Mouse (Mus musculus): ENCODE data around the gene Myo5c. TPM values are rescaled to one million over a fixed set of nuclear protein-coding genes. Genes with fewer than 3 reads are reported as not detected.

The Myo5c gene
- polyA plus RNA-seq, 1 experiment from 2014 or later, result 5.5 TPM

- Histone ChIP-seq H3K4me2 (replicated peaks) (no peak overlapping the region), H3K27me3 (replicated peaks) (no peaks in the 10 kb centered on the region), H3K4me1 (replicated peaks) (no peaks in the 10 kb centered on the region), H3K27ac (no peak overlapping the region), H3K36me3 (no peaks in the 10 kb centered on the region), H3K9ac (no peak overlapping the region), H3K9me3 (no peaks in the 10 kb centered on the region), H3K4me3 (replicated peaks) (no peak overlapping the region)
- peak; percentile 81 for ATAC-seq
- 56% methylated on average over 10 of the region's 10 CpGs for WGBS
Measured at GRCm38 (mm10) chr9:75221420-75222287, 10.2 kb upstream of the Myo5c start.

GRCm38 (mm10) chr9:75232860-75233259, 1.0 kb downstream of the Myo5c start:
- H3K27me3 ChIP-seq (replicated peaks), result peaks cover 8% of the 10 kb centered on the region; the same call in 1 of the 2 replicates
- H3K4me2 ChIP-seq (replicated peaks), result peak overlapping the region; percentile 73; the same call in 1 of the 2 replicates
- H3K36me3 ChIP-seq, result no peaks in the 10 kb centered on the region
- no peak overlapping the region for H3K27ac ChIP-seq
- peaks cover 7% of the 10 kb centered on the region for H3K4me1 ChIP-seq (replicated peaks)
- 34% methylated on average over 8 of the region's 8 CpGs for WGBS
- H3K9ac ChIP-seq, result no peak overlapping the region
- no peaks in the 10 kb centered on the region for H3K9me3 ChIP-seq
- H3K4me3 ChIP-seq (replicated peaks), result no peak overlapping the region
- no peak for ATAC-seq

- WGBS, result 21% methylated on average over 7 of the region's 7 CpGs
- ATAC-seq, result peak; percentile 91
- H3K4me3 ChIP-seq (replicated peaks), result no peak overlapping the region
Measured at GRCm38 (mm10) chr9:75234271-75234741, 2.5 kb downstream of the Myo5c start.

DNA sequence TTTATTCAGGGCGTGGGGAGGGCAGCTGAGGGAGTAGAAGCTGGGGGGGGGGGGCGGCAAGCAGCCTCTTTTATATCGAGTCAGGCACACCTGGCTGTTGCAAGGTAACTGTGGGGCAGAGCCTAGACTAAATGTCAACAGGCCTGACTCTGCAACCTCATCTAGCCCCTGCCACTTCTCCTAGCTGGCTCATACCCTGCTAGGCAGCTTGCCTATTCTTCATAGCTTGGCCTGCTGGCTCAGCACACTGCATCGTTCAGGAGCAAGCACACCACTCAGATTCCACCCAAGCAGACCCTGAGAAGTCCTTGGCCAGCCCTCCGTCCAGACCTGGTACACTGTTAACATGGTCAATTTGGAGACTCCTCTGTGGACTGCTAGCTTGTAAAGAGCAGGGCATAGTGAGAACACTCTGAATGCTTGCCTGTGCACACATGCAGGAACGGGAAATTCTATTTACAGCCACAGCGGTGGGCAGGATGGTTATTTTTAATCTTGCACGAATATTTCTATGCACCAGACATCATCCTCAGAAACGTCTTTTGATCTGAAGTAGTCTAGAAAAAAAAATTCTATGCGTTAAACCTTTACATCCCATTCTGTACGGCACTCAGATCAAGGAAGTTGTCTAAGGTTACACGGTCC, 3.3 kb downstream of the Myo5c start:
- Histone ChIP-seq H3K27me3 (replicated peaks) (peaks cover 8% of the 10 kb centered on the region; the same call in 1 of the 2 replicates), H3K4me2 (replicated peaks) (no peak overlapping the region), H3K36me3 (no peaks in the 10 kb centered on the region), H3K4me1 (replicated peaks) (peaks cover 7% of the 10 kb centered on the region), H3K27ac (0 out of 2 replicates have a peak overlapping the region, but pooled peaks have one; percentile 29), H3K9me3 (no peaks in the 10 kb centered on the region), H3K4me3 (replicated peaks) (no peak overlapping the region), H3K9ac (no peak overlapping the region)
- 70% methylated on average over 12 of the region's 12 CpGs for WGBS
- ATAC-seq, result no peak

More at GRCm38 (mm10) chr9:75234271-75234741, 2.5 kb downstream of the Myo5c start:
- Histone ChIP-seq H3K36me3 (no peaks in the 10 kb centered on the region), H3K4me2 (replicated peaks) (no peak overlapping the region; the same call in 1 of the 2 replicates), H3K9ac (no peak overlapping the region), H3K27me3 (replicated peaks) (peaks cover 8% of the 10 kb centered on the region; the same call in 1 of the 2 replicates), H3K9me3 (no peaks in the 10 kb centered on the region), H3K27ac (peak overlapping the region; percentile 29; the same call in 1 of the 2 replicates), H3K4me1 (replicated peaks) (peaks cover 7% of the 10 kb centered on the region)

DNA sequence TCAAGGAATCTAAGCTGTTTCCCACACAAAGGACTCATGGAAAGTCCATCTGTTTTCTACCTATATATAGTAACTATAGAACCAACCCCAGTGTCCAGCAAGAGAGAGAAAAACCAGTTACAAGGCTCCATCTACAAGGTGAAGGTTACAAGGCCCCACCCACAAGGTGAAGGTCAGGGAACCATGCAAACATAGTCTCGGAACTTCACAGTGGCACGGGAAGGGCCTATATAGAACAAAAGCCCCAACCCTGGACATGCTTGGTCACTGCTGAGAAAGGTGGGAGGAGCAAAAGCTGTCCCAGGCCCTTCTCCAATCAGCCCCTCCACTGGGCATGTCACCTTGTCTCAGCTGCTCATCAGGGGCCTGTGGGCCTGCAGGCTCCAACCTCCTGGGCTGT, 3.9 kb downstream of the Myo5c start:
- Histone ChIP-seq H3K27me3 (replicated peaks) (peaks cover 8% of the 10 kb centered on the region; the same call in 1 of the 2 replicates), H3K4me3 (replicated peaks) (no peak overlapping the region), H3K4me1 (replicated peaks) (peaks cover 7% of the 10 kb centered on the region), H3K9me3 (no peaks in the 10 kb centered on the region), H3K27ac (no peak overlapping the region), H3K9ac (no peak overlapping the region), H3K4me2 (replicated peaks) (no peak overlapping the region), H3K36me3 (no peaks in the 10 kb centered on the region)
- no peak for ATAC-seq
- 68% methylated on average over 2 of the region's 2 CpGs for WGBS

GRCm38 (mm10) chr9:75236416-75237308, 4.8 kb downstream of the Myo5c start:
- Histone ChIP-seq H3K36me3 (no peaks in the 10 kb centered on the region), H3K9ac (no peak overlapping the region), H3K4me3 (replicated peaks) (no peak overlapping the region), H3K4me2 (replicated peaks) (no peak overlapping the region), H3K9me3 (no peaks in the 10 kb centered on the region), H3K27ac (no peak overlapping the region), H3K27me3 (replicated peaks) (peaks cover 8% of the 10 kb centered on the region; the same call in 1 of the 2 replicates), H3K4me1 (replicated peaks) (peaks cover 7% of the 10 kb centered on the region)
- no peak for ATAC-seq
- 76% methylated on average over 12 of the region's 12 CpGs for WGBS

- Histone ChIP-seq H3K36me3 (no peaks in the 10 kb centered on the region), H3K9me3 (no peaks in the 10 kb centered on the region), H3K27me3 (replicated peaks) (0 out of 2 replicates have a peak, but pooled peaks cover under 1% of the 10 kb centered on the region), H3K4me2 (replicated peaks) (no peak overlapping the region), H3K27ac (no peak overlapping the region), H3K4me1 (replicated peaks) (no peaks in the 10 kb centered on the region; the same call in 1 of the 2 replicates), H3K9ac (no peak overlapping the region), H3K4me3 (replicated peaks) (no peak overlapping the region)
- no peak for ATAC-seq
- WGBS, result 85% methylated on average over 3 of the region's 3 CpGs
Measured at GRCm38 (mm10) chr9:75238179-75238578, 6.4 kb downstream of the Myo5c start.

DNA sequence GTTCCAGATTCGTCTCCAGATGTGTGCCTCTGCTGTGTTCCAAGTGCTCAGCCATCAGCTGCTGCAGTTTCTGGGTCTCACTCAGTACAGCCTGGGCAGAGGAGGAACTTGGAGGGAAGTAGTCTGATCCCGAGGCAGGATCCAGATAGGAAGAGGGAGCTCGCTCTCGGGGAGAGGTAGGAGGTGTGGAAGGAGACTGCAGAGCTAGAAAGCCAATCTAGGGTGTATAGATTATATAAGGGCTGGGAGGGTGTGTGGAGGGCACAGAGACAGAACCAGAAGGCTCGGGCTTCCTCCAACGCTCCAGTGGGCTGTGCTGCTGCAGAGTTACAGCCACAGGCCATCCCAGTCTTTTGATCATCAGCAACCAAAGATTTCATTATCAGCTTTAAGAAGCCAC, 11.2 kb downstream of the Myo5c start:
- Histone ChIP-seq H3K4me3 (replicated peaks) (no peak overlapping the region), H3K9ac (no peak overlapping the region), H3K27me3 (replicated peaks) (no peaks in the 10 kb centered on the region), H3K4me1 (replicated peaks) (no peaks in the 10 kb centered on the region), H3K9me3 (no peaks in the 10 kb centered on the region), H3K4me2 (replicated peaks) (no peak overlapping the region), H3K27ac (no peak overlapping the region), H3K36me3 (no peaks in the 10 kb centered on the region)
- 71% methylated on average over 6 of the region's 6 CpGs for WGBS
- ATAC-seq, result no peak

DNA sequence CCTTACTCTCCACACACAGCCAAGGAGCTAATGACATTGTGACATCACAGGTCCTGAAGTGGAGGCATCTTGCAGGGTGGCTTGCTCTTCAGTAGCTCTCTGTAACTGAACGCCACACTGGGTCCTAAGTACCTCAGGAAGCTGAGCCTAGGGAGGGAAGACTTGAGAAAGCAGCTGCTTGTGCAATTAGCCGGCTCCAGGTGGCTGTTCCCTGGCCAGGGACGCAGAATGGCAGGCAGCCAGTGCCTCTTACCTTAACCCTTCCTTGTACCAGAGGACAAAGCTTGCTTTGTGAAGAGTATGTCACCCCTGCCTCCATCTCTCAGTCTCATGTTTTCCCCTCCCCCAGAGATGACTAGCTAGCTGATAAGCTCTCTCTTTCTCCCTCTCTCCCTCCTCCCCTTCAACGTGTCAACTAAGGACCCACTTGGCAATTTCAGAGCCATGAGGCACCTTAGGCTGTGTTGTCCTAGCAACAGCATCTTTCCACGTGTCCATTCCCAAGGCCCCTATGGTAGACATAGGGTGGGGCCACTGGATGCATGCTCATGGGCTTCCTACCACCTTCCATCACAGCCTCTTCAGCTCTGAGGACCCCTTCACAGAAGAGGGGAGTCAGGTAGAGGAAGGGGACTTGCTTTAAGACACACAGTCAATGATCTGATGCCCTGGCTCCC, 12.0 kb downstream of the Myo5c start:
- Histone ChIP-seq H3K27ac (no peak overlapping the region), H3K9me3 (no peaks in the 10 kb centered on the region), H3K27me3 (replicated peaks) (no peaks in the 10 kb centered on the region), H3K36me3 (no peaks in the 10 kb centered on the region), H3K4me3 (replicated peaks) (no peak overlapping the region), H3K9ac (no peak overlapping the region), H3K4me2 (replicated peaks) (no peak overlapping the region), H3K4me1 (replicated peaks) (no peaks in the 10 kb centered on the region)
- WGBS, result 28% methylated on average over 5 of the region's 5 CpGs
- ATAC-seq, result peak; percentile 65

- no peak for ATAC-seq
- Histone ChIP-seq H3K4me1 (replicated peaks) (no peaks in the 10 kb centered on the region), H3K27ac (no peak overlapping the region), H3K27me3 (replicated peaks) (no peaks in the 10 kb centered on the region), H3K9me3 (no peaks in the 10 kb centered on the region), H3K4me3 (replicated peaks) (no peak overlapping the region), H3K36me3 (no peaks in the 10 kb centered on the region), H3K9ac (no peak overlapping the region), H3K4me2 (replicated peaks) (no peak overlapping the region)
- 55% methylated on average over 4 of the region's 4 CpGs for WGBS
Measured at GRCm38 (mm10) chr9:75244527-75244926, 12.7 kb downstream of the Myo5c start.

GRCm38 (mm10) chr9:75246080-75246930, 14.5 kb downstream of the Myo5c start:
- H3K4me1 ChIP-seq (replicated peaks), result no peaks in the 10 kb centered on the region
- no peak overlapping the region for H3K4me3 ChIP-seq (replicated peaks)
- H3K9me3 ChIP-seq, result no peaks in the 10 kb centered on the region
- H3K36me3 ChIP-seq, result no peaks in the 10 kb centered on the region
- H3K27ac ChIP-seq, result no peak overlapping the region
- no peaks in the 10 kb centered on the region for H3K27me3 ChIP-seq (replicated peaks)
- H3K9ac ChIP-seq, result no peak overlapping the region
- no peak overlapping the region for H3K4me2 ChIP-seq (replicated peaks)
- WGBS, result 79% methylated on average over 13 of the region's 13 CpGs
- no peak for ATAC-seq

Measured in intestine, embryonic 15.5 days (tissue).